Mouse (Mus musculus) heart, embryonic 11.5 days (tissue): ENCODE measurements around the gene Gys1. TPM values are rescaled to one million over a fixed set of nuclear protein-coding genes. Genes with fewer than 3 reads are reported as not detected.
A peak's percentile ranks its signal among the peaks of the same experiment; 100 is the strongest.
"Not testable (repeated sequence)": the region's sequence is repeated elsewhere in the genome, so short reads cannot be mapped to it uniquely, and the experiment has no call there.

Experiments used
- ATAC-seq: fragments of 200-750 bp; cut with Nextera tagmentation; replicated peaks from 2 replicates; pipeline ENCODE4 v1.8.0; 2017; ENCODE audit warnings: moderate library complexity; ENCODE audit not compliant: insufficient number of reproducible peaks, low FRiP score, low TSS enrichment
- H3K27ac ChIP-seq: fragments of 300-500 bp; sonication (generic); 2 replicates; pipeline ENCODE4 v1.5.1; 2014; ENCODE audit warnings: mild to moderate bottlenecking, low read depth, low read length
- H3K27me3 ChIP-seq: fragments of 300-500 bp; sonication (generic); 2 replicates; pipeline ENCODE4 v1.6.1; 2014; ENCODE audit warnings: mild to moderate bottlenecking, low read length, mixed read lengths; ENCODE audit not compliant: control insufficient read depth, insufficient read depth
- H3K36me3 ChIP-seq: fragments of 300-500 bp; sonication (generic); 2 replicates; pipeline ENCODE4 v1.6.1; 2014; ENCODE audit warnings: mild to moderate bottlenecking, low read length, moderate library complexity, mixed read lengths; ENCODE audit not compliant: control insufficient read depth, insufficient read depth
- H3K4me1 ChIP-seq: fragments of 300-500 bp; sonication (generic); 2 replicates; pipeline ENCODE4 v1.6.1; 2014; ENCODE audit warnings: low read length; ENCODE audit not compliant: control insufficient read depth, insufficient read depth
- H3K4me2 ChIP-seq: fragments of 300-500 bp; sonication (generic); 2 replicates; pipeline ENCODE4 v1.6.1; 2014; ENCODE audit warnings: mild to moderate bottlenecking, moderate library complexity
- H3K4me3 ChIP-seq: fragments of 300-500 bp; sonication (generic); 2 replicates; pipeline ENCODE4 v1.5.1; 2014; ENCODE audit warnings: low read depth, low read length
- H3K9ac ChIP-seq: fragments of 300-500 bp; sonication (generic); 2 replicates; pipeline ENCODE4 v1.6.1; 2014; ENCODE audit warnings: mild to moderate bottlenecking, low read depth, low read length, moderate library complexity
- H3K9me3 ChIP-seq: fragments of 300-500 bp; sonication (generic); replicated peaks from 2 replicates; pipeline ENCODE4 v1.6.1; 2016; ENCODE audit warnings: low read length; ENCODE audit not compliant: control insufficient read depth
- WGBS: fragments of 180-500 bp; shearing (Covaris S2); extraction: QIAGEN DNeasy Blood & Tissue Kit; methylation state at CpG from one replicate; pipeline ENCODE4 v1.1.7; 2014; ENCODE audit not compliant: insufficient replicate concordance; 5-methylcytosine and 5-hydroxymethylcytosine counted together
- polyA plus RNA-seq: library from polyadenylated mRNA; unstranded; fragments of >200 nt; fragmentation: Nextera tagmentation; extraction: Ambion mirVana; gene quantifications from 2 replicates; pipeline ENCODE4 v1.2.1, GENCODE M21; 2014

The Gys1 gene
- polyA plus RNA-seq, 1 experiment from 2014 or later, result 99.1 TPM

GRCm38 (mm10) chr7:45458748-45459563 is 24.3 kb downstream of the Gys1 start:
- Histone ChIP-seq H3K4me3 (peak overlapping the region; percentile 70), H3K27me3 (no peaks in the 10 kb centered on the region), H3K9ac (peak overlapping the region; percentile 94), H3K4me1 (peaks cover 27% of the 10 kb centered on the region), H3K27ac (peak overlapping the region; percentile 93), H3K36me3 (peaks cover 23% of the 10 kb centered on the region), H3K4me2 (peak overlapping the region; percentile 80), H3K9me3 (no peaks in the 10 kb centered on the region)
- ATAC-seq, result peak; percentile 60
- under 1% methylated on average over 42 of the region's 43 CpGs for WGBS

- H3K27me3 ChIP-seq, H3K9me3 ChIP-seq: not testable (repeated sequence)
- Histone ChIP-seq H3K4me2 (peak within 1 kb of the TSS; percentile 80), H3K9ac (peak within 1 kb of the TSS; percentile 94), H3K36me3 (peaks cover 20% of the 10 kb centered on the region), H3K4me3 (peak within 1 kb of the TSS; percentile 70), H3K27ac (peak within 1 kb of the TSS; percentile 93), H3K4me1 (peaks cover 27% of the 10 kb centered on the region)
- ATAC-seq, result peak; percentile 94
- 0% methylated on average over 23 of the region's 37 CpGs for WGBS
Measured at GRCm38 (mm10) chr7:45459564-45460140, 25.0 kb downstream of the Gys1 start, which contains the start of gene Ftl1. Ftl1 (minus strand) TSS chr7:45459884.

- Histone ChIP-seq H3K9ac (peak overlapping the region; percentile 70), H3K27ac (peak overlapping the region; percentile 93), H3K9me3 (no peaks in the 10 kb centered on the region), H3K4me1 (peaks cover 28% of the 10 kb centered on the region), H3K36me3 (peaks cover 23% of the 10 kb centered on the region), H3K4me2 (peak overlapping the region; percentile 71), H3K27me3 (no peaks in the 10 kb centered on the region), H3K4me3 (peak overlapping the region; percentile 70)
- ATAC-seq, result no peak
- 63% methylated on average over 7 of the region's 7 CpGs for WGBS
Measured at GRCm38 (mm10) chr7:45460377-45460776, 25.7 kb downstream of the Gys1 start.

- Histone ChIP-seq H3K4me3 (0 out of 2 replicates have a peak overlapping the region, but pooled peaks have one; percentile 13), H3K4me2 (peak overlapping the region; percentile 71), H3K4me1 (peaks cover 33% of the 10 kb centered on the region), H3K27ac (peak overlapping the region; percentile 93), H3K9ac (peak overlapping the region; percentile 70), H3K9me3 (no peaks in the 10 kb centered on the region), H3K27me3 (no peaks in the 10 kb centered on the region), H3K36me3 (peaks cover 26% of the 10 kb centered on the region)
- 9% methylated on average over 13 of the region's 13 CpGs for WGBS
- ATAC-seq, result no peak
Measured at GRCm38 (mm10) chr7:45460860-45461314, 26.2 kb downstream of the Gys1 start.

DNA sequence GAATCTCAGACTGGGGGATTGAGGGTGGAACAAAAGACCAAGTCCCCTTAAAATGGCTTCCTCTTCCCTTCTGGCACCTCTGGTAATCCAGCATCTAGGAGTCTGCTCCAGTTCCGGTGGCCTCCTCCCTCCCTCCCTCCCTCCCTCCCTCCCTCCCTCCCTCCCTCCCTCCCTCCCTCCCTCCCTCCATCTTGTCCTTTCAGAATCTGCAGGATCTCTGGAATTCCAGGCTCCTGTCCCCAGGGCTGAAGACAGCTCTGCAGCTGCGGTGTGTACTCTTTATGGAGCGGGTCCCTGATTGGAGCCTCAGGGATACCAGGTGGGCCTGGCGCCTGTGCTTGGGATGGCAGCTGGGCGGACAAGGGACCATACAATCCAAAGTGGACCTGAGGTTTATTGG is 26.7 kb downstream of the Gys1 start:
- H3K4me2 ChIP-seq, result peak overlapping the region; percentile 71
- no peak overlapping the region for H3K4me3 ChIP-seq
- peaks cover 26% of the 10 kb centered on the region for H3K36me3 ChIP-seq
- H3K9me3 ChIP-seq, result no peaks in the 10 kb centered on the region
- peak overlapping the region; percentile 70; the same call in 1 of the 2 replicates for H3K9ac ChIP-seq
- peak overlapping the region; percentile 93 for H3K27ac ChIP-seq
- WGBS, result 62% methylated on average over 4 of the region's 5 CpGs
- ATAC-seq, result no peak
- no peaks in the 10 kb centered on the region for H3K27me3 ChIP-seq
- H3K4me1 ChIP-seq, result peaks cover 36% of the 10 kb centered on the region

DNA sequence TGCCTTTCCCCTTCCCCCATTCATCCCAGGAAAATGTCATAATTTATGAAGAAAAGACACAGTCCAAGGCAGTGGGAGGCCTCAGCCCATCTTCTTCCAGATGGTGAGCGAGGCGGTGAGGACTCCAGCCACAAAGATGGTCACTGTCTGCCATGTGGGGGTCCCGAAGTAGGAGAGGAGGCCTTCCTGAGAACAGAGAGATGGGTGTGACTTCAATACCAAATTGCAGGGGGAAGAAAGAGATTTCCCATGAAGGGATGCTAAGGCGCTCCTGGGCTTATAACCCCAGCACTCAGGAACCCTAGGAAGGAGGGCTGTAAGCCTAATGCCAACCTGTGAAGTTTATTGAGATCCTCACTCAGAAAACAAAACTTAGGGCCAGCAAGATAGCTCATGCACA is 27.1 kb downstream of the Gys1 start:
- ATAC-seq, result no peak
- peak overlapping the region; percentile 20 for H3K4me2 ChIP-seq
- no peaks in the 10 kb centered on the region for H3K9me3 ChIP-seq
- no peak overlapping the region for H3K4me3 ChIP-seq
- H3K27me3 ChIP-seq, result no peaks in the 10 kb centered on the region
- 0 out of 2 replicates have a peak overlapping the region, but pooled peaks have one; percentile 0 for H3K27ac ChIP-seq
- H3K36me3 ChIP-seq, result peaks cover 26% of the 10 kb centered on the region
- WGBS, result 90% methylated on average over 4 of the region's 4 CpGs
- peaks cover 34% of the 10 kb centered on the region for H3K4me1 ChIP-seq
- 0 out of 2 replicates have a peak overlapping the region, but pooled peaks have one; percentile 12 for H3K9ac ChIP-seq

DNA sequence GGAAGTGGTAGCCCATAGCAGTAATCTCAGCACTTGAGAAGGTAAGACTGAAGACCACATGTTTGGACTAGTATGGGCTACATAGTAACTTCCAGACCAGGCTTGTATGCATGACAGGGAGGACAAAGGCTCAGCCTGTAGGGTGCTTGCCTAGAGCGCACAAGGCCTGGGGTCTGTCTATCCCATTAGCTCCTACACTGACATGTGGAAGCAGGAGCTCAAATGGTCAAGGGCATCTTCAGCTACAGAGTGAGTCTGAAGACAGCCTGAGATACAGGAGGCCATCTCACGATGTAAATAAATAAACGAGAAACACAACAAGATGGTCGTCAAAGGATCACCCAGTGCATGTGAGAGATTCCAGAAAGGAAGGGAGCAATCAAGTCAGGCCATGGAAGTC is 27.7 kb downstream of the Gys1 start:
- H3K4me2 ChIP-seq, result no peak overlapping the region
- no peak overlapping the region for H3K4me3 ChIP-seq
- H3K4me1 ChIP-seq, result peaks cover 28% of the 10 kb centered on the region
- H3K27ac ChIP-seq, result no peak overlapping the region
- H3K9me3 ChIP-seq, result no peaks in the 10 kb centered on the region
- 82% methylated on average over 4 of the region's 4 CpGs for WGBS
- H3K27me3 ChIP-seq, result no peaks in the 10 kb centered on the region
- no peak for ATAC-seq
- H3K9ac ChIP-seq, result no peak overlapping the region
- H3K36me3 ChIP-seq, result peaks cover 21% of the 10 kb centered on the region

GRCm38 (mm10) chr7:45462868-45463267 is 28.2 kb downstream of the Gys1 start:
- not testable (repeated sequence) for H3K9ac ChIP-seq, H3K27ac ChIP-seq, H3K4me2 ChIP-seq, ATAC-seq, H3K9me3 ChIP-seq, H3K27me3 ChIP-seq, H3K4me3 ChIP-seq
- Histone ChIP-seq H3K36me3 (peaks cover 16% of the 10 kb centered on the region), H3K4me1 (peaks cover 23% of the 10 kb centered on the region)
- 84% methylated on average over 4 of the region's 4 CpGs for WGBS
